Mouse (Mus musculus) heart, postnatal 0 days (tissue): ENCODE measurements at regions not wholly inside any gene's neighbourhood (a gene's known extent, or its start where the extent isn't known, plus 50 kb on each side); places are given as distances from the start of the nearest gene placed in this dataset.

Experiments used
- CTCF ChIP-seq: IDR thresholded peaks from 2 replicates; pipeline ENCODE4 v1.5.1; 2016; ENCODE audit warnings: antibody characterized with exemption, control low read depth, low read depth
- EP300 ChIP-seq: IDR thresholded peaks from 2 replicates; pipeline ENCODE4 v1.6.1; 2016; ENCODE audit warnings: antibody characterized with exemption, low read depth

DNA sequence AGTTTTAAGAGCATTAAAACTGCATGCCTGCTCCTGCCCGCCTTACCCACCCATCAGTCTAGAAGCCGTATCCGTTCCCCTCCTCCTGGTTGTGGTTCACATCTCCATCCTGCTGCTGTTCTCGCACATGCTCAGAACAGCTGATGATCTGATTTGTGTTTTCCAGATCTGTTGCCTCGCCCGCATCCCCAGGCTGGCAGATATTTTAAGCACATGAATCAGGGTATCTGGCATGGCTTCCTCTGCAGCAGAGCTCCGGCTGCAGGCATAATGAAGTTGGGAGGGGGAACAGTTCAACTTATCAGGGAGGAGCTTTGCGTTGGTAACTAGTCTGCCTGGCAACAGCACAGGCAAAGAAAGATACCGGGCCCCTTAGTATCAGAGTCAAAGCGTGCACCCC is 64.9 kb upstream of the Sipa1l1 start:
- no peak for TF ChIP-seq CTCF
- TF ChIP-seq EP300: no peak
